Mouse (Mus musculus) megakaryocyte progenitor cell, adult 5-6 weeks (primary cell): ENCODE data around the gene Atf3. TPM values are rescaled to one million over a fixed set of nuclear protein-coding genes. Genes with fewer than 3 reads are reported as not detected.
A peak's percentile ranks its signal among the peaks of the same experiment; 100 is the strongest.
"Not testable (repeated sequence)": the region's sequence is repeated elsewhere in the genome, so short reads cannot be mapped to it uniquely, and the experiment has no call there.

Experiments used
- ATAC-seq: replicated peaks from 2 replicates; pipeline ENCODE4 v1.8.0; 2016; ENCODE audit warnings: mild to moderate bottlenecking, moderate TSS enrichment, inconsistent platforms; ENCODE audit not compliant: poor library complexity
- total RNA-seq, 2 experiments: library from RNA; stranded (forward) in 1 of 2; stranded (reverse) in 1 of 2; fragments of 157-497, 149-512 nt in 1 of 2; fragments of 200-1000 nt in 1 of 2; gene quantifications; 2 replicates each; pipeline versions ENCODE4 v1.2.3 to v1.2.4; 2015 to 2017

The Atf3 gene
- total RNA-seq, 2 experiments from 2014 or later, result 2.2 to 20.5 TPM

DNA sequence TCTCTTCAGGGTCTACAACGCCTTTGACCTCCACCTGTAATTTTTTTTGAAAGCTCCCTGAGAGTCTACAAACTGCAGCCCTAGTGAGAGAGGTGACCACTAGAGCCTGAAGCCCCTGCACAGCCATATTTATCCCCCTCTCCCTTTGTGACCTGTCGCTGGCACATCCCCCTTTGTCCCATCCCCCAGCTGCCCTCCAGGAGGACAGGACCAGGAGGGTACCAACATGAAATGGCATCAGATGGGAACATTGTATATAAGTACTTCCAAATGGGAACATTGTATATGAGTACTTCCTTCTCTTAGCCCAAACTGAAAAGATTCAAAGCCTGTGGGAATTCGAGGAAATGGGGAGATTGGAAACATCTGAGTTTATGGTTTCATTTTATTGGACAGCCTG, 53.1 kb downstream of the Atf3 start, which contains the start of gene Fam71a:
Gene Fam71a (minus strand): TSS at position 101 of the 400 bp plus-strand sequence.
- no peak for ATAC-seq

DNA sequence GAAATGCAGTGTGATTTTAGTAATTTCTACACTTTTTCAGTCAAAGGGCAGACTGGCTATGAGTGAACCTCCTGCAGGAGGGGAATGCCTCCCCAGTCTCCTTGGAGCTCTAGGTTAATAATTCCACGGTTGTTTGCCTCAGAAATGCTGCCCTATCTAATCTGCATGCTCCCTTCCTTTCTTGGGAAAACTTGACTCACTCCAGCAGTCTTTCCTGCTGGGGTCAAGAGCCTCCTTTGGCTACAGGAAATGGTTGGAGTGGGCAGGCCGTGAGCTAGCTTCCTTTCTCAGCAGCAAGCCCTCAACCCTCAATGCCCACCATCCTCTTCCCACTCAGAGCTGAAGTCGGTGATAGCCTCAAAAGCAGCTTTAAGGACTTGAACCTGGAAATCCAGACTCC, 63.5 kb downstream of the Atf3 start:
- ATAC-seq, result no peak

DNA sequence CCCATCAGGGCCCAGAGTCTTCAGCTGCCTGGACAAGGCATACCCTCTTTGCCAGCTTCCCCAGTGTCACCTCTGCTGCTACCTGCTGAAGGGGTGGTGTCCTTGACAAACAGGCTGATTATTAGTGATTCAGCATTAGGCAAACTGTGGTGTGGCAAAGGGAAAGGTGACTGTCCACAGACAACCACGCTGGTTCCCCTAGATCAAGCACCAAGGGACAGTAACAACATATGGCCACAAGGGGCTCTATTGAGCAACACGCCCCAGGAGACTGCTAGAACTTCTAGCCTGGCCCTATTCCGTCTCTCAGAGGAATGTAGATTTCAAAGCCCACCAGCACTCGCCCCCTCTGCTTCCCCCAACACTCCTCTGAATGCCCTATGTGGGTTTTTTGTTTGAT, 64.8 kb downstream of the Atf3 start:
- peak; percentile 99 for ATAC-seq

DNA sequence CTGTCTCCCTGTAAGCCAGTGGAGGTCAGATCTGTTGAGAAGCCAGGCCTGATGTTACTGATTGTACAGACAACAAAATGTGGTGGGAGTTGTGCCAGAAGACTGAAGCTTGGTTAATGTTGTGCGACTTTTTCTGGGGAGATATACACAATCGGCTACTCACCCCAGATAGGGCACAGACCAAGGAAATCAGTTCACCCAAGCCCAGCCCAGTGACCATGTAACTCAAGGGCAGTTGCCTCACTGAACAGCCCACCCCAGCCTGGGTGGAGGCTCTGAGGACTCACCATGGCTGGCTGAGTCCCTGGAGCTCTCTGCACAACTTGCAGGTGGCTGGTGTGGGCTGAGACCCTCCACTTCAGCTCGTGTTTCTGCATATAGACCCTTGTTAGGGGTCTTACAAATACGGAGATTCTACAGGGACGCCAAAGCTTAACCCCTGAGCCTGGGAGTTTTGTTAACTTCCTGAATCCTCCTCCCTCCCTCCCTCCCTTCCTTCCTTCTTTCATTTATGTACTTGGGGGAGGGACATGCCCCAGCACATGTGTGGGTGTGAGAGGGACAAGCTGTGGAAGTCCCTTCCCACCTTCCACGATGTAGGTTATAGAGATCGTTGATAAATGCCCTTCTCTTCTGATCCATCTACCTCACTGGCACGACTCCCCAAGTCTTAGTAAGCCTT, 66.8 kb downstream of the Atf3 start:
- ATAC-seq, result no peak

DNA sequence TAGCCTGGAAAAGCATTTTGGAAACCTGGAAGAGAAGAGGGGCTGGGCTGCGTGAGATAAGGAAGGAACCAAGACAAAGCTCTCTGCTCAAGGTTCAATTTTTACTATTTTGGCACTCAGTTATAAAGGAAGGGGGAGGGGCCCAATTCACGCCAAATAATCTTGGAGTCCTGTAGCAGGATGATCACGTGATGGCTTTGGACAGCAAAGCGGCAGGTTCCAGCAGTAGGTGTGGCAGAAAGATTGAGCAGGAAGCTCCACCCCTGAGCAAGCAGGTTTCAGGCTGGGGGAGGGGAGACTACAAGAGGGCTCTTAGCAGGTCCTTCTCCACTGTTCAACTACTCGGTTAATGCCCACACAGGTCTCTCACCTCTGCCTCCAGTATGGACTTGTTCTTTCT, 68.3 kb downstream of the Atf3 start:
- not testable (repeated sequence) for ATAC-seq

DNA sequence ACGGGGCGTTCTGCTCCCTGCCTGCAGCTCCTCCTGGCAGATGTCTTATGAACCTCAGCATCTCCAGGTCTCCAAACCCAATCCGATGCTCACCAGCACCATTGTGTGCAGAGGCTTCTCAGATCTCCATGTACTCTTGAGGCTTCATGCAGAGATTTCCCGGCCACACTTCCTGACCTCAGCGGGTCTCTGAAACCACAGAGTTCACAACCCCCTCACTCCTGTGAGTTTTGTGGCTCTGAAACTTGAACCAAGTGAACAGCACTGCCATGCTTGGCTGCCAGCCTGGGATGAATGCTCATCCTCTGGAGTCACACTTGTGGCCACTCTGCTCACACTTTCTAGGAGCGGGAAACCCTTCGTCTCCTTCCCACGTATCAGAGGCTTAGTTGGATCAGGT, 76.9 kb downstream of the Atf3 start:
- ATAC-seq, result 0 out of 2 replicates have a peak, but pooled peaks have one; percentile 26

DNA sequence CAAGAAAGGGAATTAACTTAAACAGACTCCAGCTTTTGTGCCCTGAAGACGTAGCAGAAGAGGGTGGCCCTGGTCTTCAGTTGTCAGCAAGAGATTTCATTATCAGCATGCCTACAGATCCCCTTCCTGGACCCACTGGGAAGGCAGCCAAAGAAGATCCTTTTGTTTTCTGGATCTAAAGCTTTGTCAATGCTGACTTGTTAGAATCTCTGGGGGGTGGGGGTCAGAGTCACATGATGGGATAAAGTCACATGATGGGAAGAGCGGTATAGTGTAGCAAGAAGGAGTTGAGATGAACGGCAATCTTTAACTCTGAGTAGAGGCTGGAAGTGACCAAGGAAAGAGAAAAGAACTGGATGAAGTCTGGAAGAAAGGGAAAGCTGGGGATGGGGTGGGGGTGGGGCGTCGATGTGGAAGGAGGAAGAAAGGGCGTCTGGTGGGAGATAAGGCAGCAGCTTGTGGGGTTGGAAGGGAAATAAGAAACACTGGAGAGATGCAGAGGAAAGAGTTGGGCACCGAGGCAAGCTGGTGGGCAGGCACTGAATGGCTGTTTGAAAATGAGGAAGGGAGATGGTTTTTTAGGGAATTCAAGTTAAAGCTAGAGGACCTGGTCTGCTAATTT, 78.9 kb downstream of the Atf3 start:
- peak; percentile 67 for ATAC-seq

DNA sequence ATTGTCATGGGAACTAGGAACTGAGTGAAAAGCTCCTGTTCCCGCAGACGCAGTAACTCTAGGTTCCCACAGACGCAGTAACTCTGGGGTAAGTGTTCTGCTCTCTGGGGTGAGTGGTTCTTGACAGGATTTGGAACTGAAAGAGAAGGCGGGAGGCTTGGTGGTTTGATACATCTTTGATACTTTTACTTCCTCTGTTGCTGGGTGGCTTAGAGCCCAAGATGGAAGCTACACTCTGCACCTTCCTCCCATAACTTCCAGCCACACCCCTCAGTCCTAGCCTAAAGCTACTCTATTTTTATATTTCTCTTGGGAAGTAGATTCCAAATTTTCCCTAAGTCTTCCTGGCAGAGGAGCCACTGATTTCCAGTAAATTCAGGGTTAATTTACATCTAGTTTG, 79.4 kb downstream of the Atf3 start:
- peak; percentile 56 for ATAC-seq

DNA sequence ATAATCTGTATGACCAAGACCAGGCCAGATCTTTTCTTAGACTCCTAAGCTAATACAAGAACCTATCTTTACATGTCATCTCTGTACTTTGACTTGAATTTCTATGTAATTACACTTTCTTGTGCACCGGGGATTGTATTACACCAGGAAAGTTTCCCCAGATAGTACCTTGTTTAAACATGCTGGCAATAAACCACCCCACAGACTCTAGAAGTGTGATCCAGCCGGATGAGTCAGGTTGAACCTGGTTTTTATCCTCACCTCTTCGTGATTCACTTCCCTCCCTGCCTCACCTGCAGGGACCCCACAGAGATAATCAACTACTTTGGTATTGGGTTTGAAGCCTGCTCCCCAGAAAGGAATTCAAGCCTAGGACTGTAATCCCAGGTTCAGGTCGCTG, 82.4 kb downstream of the Atf3 start:
- ATAC-seq, result no peak

DNA sequence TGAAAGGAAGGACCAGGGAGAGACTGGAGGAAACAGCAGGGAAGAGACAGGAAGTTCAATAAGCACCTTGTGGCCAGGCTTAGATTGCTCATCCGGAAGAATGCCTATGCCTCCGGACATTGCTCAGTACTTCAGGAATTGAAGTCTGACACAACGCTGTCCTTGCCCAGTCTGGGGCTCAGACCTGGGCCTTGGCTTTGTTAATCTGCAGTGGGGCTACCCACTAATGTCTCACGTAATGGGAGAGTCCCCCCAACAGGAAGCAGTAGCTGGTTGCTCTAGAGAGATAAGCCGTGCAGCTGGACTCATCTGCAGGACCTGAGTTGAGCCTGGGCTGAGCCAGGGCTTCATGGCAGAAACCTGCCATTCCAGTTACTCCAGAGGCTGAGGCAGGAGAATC, 84.9 kb downstream of the Atf3 start:
- ATAC-seq, result peak; percentile 85

DNA sequence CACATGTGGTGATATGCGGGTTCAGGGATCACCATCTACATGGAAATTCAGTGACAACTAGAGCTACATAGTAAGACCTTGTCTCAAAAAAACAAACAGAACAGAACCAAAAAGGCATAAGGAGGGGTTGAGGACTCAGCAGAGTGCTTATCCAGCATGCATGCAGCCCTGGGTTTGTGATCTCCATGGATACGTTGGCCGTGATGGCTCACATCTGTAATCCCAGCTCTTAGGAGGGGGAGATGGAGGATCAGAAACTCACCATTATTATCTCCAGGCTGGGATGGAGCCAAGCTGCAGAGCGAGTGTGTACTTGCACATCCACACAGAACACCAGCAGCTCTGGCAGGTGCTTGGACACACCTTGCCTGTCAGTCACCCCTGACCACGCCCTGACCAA, 85.6 kb downstream of the Atf3 start:
- ATAC-seq, result no peak

DNA sequence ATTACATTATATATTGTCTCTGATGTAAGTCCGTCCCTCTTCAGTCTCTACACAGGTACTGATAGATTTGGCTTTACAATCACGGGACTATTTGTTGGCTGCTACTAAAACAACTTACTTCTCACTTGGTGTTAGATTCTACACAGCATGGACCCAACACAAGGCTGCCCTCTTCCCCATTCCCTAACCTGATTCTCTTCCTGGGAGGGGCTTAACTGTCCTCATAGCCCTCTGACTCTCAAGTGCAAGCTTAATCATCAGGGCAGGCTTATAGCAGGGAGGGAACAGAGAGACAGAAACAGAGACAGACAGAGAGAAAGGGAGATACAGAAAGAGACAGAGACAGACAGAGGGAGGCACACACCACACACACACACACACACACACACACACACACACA, 86.1 kb downstream of the Atf3 start:
- ATAC-seq, result peak; percentile 20; the same call in 1 of the 2 replicates

DNA sequence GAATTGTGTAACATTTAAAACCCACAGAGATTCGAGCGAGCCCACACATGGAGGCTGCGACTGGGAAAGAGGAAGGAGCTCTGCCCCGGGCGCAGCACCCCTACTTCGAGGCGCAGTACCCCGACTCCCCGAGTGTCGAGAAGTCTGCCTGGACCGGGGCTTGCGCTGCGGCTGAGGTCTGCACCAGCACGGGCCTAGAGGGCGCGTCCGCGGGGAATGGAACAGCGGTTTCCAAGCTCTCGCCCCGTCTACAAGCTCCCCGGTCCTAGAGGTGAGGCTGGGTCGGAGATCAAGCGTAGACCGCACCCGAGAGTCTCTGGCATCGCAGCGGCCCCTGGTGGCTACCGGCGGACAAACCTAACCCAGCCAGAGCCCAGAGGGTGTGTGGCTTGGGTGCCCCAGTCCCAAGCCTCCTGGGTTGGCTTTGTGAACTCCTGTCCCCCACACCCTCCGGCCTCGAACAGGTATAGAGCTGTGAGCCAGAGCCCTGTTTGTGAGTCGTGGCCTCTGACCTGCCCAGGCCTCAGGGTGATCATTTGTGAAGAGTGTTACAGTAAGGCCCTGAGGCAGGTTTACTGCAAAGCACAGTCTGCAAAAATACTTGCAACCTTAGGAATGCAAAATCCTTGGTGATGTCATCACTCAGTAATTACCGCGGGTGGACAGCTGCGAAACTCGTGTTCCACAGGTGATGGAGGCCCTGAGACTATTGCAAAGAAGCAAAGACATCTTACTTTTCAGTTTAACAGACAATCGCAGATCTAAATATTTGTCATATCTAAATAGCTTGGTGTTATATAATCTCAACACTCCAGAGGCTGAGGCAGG, 91.8 kb downstream of the Atf3 start:
- ATAC-seq, result peak; percentile 90

DNA sequence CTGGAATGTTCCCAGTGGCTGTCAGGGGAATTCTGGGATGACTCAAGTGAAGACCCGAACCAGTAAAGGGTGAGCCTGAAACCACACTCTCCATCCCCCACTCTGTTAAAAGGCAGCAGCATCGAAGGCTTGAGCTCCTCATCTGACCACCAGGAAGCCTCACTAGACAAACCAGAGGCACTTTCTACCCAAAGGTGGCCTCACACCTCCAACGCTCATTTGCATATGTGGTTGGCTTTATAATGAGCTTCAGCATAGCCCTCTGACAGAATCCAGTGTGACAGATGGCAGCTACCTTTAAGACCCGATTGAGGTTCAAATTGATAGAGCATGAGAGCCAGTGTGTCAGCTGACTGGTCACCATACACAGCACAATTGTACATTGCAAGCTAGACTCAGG, 93.6 kb downstream of the Atf3 start:
- no peak for ATAC-seq

DNA sequence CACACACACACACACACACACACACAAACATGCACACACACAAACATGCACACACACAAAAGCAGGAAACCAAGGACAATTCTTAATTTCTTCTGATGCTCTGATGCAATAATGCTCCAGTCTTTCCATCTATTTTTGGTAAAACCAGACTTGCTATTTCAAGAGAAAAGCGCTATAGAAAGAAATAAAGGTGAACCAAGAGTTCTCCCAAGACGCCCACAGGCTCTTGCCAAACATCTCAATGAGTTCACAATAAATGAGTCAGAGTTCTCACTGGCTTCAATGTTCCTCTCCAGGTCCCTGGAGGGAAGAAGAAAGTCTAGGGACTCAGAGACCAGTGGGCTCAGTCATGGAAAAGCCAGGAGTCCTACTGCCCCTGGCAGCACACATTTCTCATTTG, 94.1 kb downstream of the Atf3 start:
- ATAC-seq, result 0 out of 2 replicates have a peak, but pooled peaks have one; percentile 9

DNA sequence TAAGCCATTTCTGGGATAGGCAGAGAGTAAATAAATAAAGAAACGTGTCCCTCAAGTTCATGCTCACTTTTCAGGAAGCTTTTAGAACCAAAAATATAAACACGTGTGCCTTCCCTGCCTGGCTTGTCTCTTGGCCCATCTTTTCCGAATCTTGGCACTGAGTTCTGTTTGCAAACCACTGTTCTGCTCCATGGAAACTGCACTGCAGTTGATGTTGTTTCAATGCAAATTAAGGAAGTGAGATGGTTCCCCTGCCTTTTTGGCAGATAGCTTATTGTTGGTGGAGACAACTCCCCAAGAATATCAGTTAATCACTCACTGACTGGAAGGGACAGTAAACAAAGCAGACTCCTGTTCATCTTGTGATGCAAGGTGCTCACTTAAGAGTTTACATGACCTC, 95.1 kb downstream of the Atf3 start:
- ATAC-seq, result peak; percentile 25

Other genes starting within 250 kb of the Atf3 start
- gene Vash2, start 238.7 kb downstream of the Atf3 start, total RNA-seq (2015), result 0.05 and 0.07 TPM in 2 replicates
- 0.07 and 0.08 TPM in 2 replicates for gene Vash2, start 238.7 kb downstream of the Atf3 start, total RNA-seq (2017)
- gene Flvcr1, start 191.9 kb downstream of the Atf3 start, total RNA-seq (2015), result 29.9 and 30.6 TPM in 2 replicates
- 21.7 and 24.9 TPM in 2 replicates for gene Flvcr1, start 191.9 kb downstream of the Atf3 start, total RNA-seq (2017)
- gene Spata45, start 181.4 kb downstream of the Atf3 start, total RNA-seq (2015), result not detected in 2 replicates
- not detected in 2 replicates for gene Spata45, start 181.4 kb downstream of the Atf3 start, total RNA-seq (2017)
- 12.9 and 19.3 TPM in 2 replicates for gene Tatdn3, start 155.1 kb downstream of the Atf3 start, total RNA-seq (2015)
- 18.0 and 19.5 TPM in 2 replicates for gene Tatdn3, start 155.1 kb downstream of the Atf3 start, total RNA-seq (2017)
- 9.8 and 9.9 TPM in 2 replicates for gene Nsl1, start 155.0 kb downstream of the Atf3 start, total RNA-seq (2015)
- gene Nsl1, start 155.0 kb downstream of the Atf3 start, total RNA-seq (2017), result 16.0 and 23.1 TPM in 2 replicates
- 1.0 and 1.9 TPM in 2 replicates for gene Batf3, start 120.2 kb downstream of the Atf3 start, total RNA-seq (2015)
- 1.3 TPM in 1 of 2 replicates, not detected in the other for gene Batf3, start 120.2 kb downstream of the Atf3 start, total RNA-seq (2017)
- 0.12 TPM in 1 of 2 replicates, not detected in the other for gene Fam71a, start 53.2 kb downstream of the Atf3 start, total RNA-seq (2015)
- not detected in 2 replicates for gene Fam71a, start 53.2 kb downstream of the Atf3 start, total RNA-seq (2017)
- 23.8 and 29.8 TPM in 2 replicates for gene Nenf, start 100.2 kb upstream of the Atf3 start, total RNA-seq (2015)
- gene Nenf, start 100.2 kb upstream of the Atf3 start, total RNA-seq (2017), result 7.6 and 8.7 TPM in 2 replicates
- gene Tmem206, start 107.9 kb upstream of the Atf3 start, total RNA-seq (2015), result 20.8 and 23.8 TPM in 2 replicates
- gene Tmem206, start 107.9 kb upstream of the Atf3 start, total RNA-seq (2017), result 22.0 and 25.4 TPM in 2 replicates
- 124 and 129 TPM in 2 replicates for gene Ppp2r5a, start 185.2 kb upstream of the Atf3 start, total RNA-seq (2015)
- gene Ppp2r5a, start 185.2 kb upstream of the Atf3 start, total RNA-seq (2017), result 125 and 139 TPM in 2 replicates